Comparison of ENCODE assay signal across 15 mouse cellular contexts in the genomic region with DNA sequence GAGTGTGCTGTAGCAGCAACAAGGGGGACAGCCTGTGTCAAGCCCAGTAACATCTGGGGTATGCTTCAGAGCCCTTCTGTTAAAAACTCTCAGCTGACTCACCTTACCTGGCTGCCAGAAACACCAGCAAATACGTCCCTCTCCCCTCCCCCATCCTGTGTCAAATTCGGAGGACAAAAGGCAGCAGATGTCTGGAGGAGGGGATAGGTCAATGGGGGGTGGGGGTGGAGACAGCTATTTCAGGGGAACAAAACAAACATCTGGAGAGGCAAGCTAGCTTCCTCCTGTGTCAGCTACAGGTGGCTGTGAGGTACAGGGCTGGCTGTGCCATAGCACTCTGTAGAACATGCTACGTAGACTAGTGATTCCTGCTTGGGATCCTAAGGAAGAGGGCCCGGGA. TPM values are rescaled to one million over a fixed set of nuclear protein-coding genes. Genes with fewer than 3 reads are reported as not detected.
DNase-seq lines count a peak whose midpoint lies in the region; ATAC-seq lines count a peak whose summit lies in the region.
"Had no signal": no experiment of that assay in that cellular context is flagged by ENCODE, and none has a peak within 500 bp of the region (broad histone marks: within the 10 kb centered on the region; RNA-seq: fewer than 3 reads in every experiment).

No protein-coding gene starts in this region.

- whole genome bisulfite sequencing in midbrain, embryonic 10.5 days = 23% methylated on average over 4 of the region's 4 CpGs
- WGBS in midbrain, embryonic 15.5 days = 21% methylated on average over 4 of the region's 4 CpGs
- 22% methylated on average over 4 of the region's 4 CpGs for WGBS in hindbrain, embryonic 14.5 days

- peaks cover 87% of the 10 kb centered on the region for H3K4me1 ChIP-seq in midbrain, embryonic 10.5 days
- H3K4me1 ChIP-seq in midbrain, embryonic 15.5 days = peaks cover 33% of the 10 kb centered on the region
- H3K4me1 ChIP-seq in hindbrain, embryonic 14.5 days (replicated peaks; ENCODE audit: control insufficient read depth, insufficient read depth, low read length) = peaks cover 51% of the 10 kb centered on the region

- no peak overlapping the region for H3K9ac ChIP-seq in midbrain, embryonic 15.5 days
- H3K9ac ChIP-seq in hindbrain, embryonic 14.5 days = no peak overlapping the region
- H3K9ac ChIP-seq: embryonic facial prominence, embryonic 13.5 days; forebrain, embryonic 12.5 days; hindbrain, embryonic 15.5 days; liver, embryonic 14.5 days had no signal

- H3K27ac ChIP-seq in midbrain, embryonic 10.5 days (replicated peaks) = peak overlapping the region; percentile 73
- H3K27ac ChIP-seq in midbrain, embryonic 15.5 days = no peak overlapping the region
- no peak overlapping the region for H3K27ac ChIP-seq in hindbrain, embryonic 14.5 days
- H3K27ac ChIP-seq: forebrain, embryonic 12.5 days; limb, embryonic 12.5 days; liver, embryonic 14.5 days had no signal

- H3K4me2 ChIP-seq in midbrain, embryonic 15.5 days = no peak overlapping the region
- H3K4me2 ChIP-seq in hindbrain, embryonic 14.5 days (replicated peaks) = no peak overlapping the region
- H3K4me2 ChIP-seq: embryonic facial prominence, embryonic 13.5 days; forebrain, embryonic 12.5 days; hindbrain, embryonic 15.5 days; limb, embryonic 12.5 days had no signal

- H3K9me3 ChIP-seq in midbrain, embryonic 10.5 days (replicated peaks) = no peaks in the 10 kb centered on the region
- H3K9me3 ChIP-seq in midbrain, embryonic 15.5 days = no peaks in the 10 kb centered on the region
- no peaks in the 10 kb centered on the region for H3K9me3 ChIP-seq in hindbrain, embryonic 14.5 days (ENCODE audit: control insufficient read depth, low read length)
- H3K9me3 ChIP-seq: embryonic facial prominence, embryonic 13.5 days; forebrain, embryonic 12.5 days; hindbrain, embryonic 15.5 days; limb, embryonic 12.5 days had no signal

- ATAC-seq in midbrain, embryonic 15.5 days (replicated peaks) = no peak
- ATAC-seq in hindbrain, embryonic 14.5 days (ENCODE audit: low FRiP score) = 0 out of 2 replicates have a peak, but pooled peaks have one; percentile 19
- ATAC-seq: Patski had no signal

- H3K4me3 ChIP-seq in midbrain, embryonic 10.5 days = no peak overlapping the region
- H3K4me3 ChIP-seq in midbrain, embryonic 15.5 days = no peak overlapping the region
- H3K4me3 ChIP-seq in hindbrain, embryonic 14.5 days (replicated peaks; ENCODE audit: low read length) = no peak overlapping the region
- H3K4me3 ChIP-seq: embryonic facial prominence, embryonic 13.5 days; forebrain, embryonic 12.5 days; hindbrain, embryonic 15.5 days; limb, embryonic 12.5 days had no signal

- no peaks in the 10 kb centered on the region for H3K27me3 ChIP-seq in midbrain, embryonic 10.5 days (ENCODE audit: low read depth, poor library complexity, severe bottlenecking)
- no peaks in the 10 kb centered on the region for H3K27me3 ChIP-seq in midbrain, embryonic 15.5 days (replicated peaks)
- H3K27me3 ChIP-seq in hindbrain, embryonic 14.5 days (ENCODE audit: control insufficient read depth, insufficient read depth, low read length) = no peaks in the 10 kb centered on the region
- H3K27me3 ChIP-seq: embryonic facial prominence, embryonic 13.5 days; hindbrain, embryonic 15.5 days; limb, embryonic 12.5 days; Patski had no signal

- no peak for DNase-seq in midbrain, embryonic 10.5 days (ENCODE audit: low spot score)
- DNase-seq in ES-CJ7 (ENCODE audit: low read depth, low spot score) (peak; percentile 81), MN1 (ENCODE audit: low spot score) (no peak)
- no peak for DNase-seq in hindbrain, embryonic 14.5 days (ENCODE audit: low spot score)
- peak; percentile 67 for DNase-seq in thymus, postnatal 14 days
- no peak for DNase-seq in layer of hippocampus, adult 18-20 months (ENCODE audit: low spot score in 2 of 2)
- DNase-seq in left cerebral cortex, adult 11 months (ENCODE audit: low spot score) = no peak
- DNase-seq: lung, postnatal 10 days had no signal

- peaks cover 4% of the 10 kb centered on the region; the same call in 1 of the 2 replicates for H3K36me3 ChIP-seq in midbrain, embryonic 10.5 days
- no peaks in the 10 kb centered on the region for H3K36me3 ChIP-seq in midbrain, embryonic 15.5 days (replicated peaks)
- H3K36me3 ChIP-seq in hindbrain, embryonic 14.5 days (replicated peaks; ENCODE audit: control insufficient read depth, insufficient read depth) = no peaks in the 10 kb centered on the region
- H3K36me3 ChIP-seq: embryonic facial prominence, embryonic 13.5 days; forebrain, embryonic 12.5 days; hindbrain, embryonic 15.5 days; limb, embryonic 12.5 days had no signal

RNA-seq across cellular contexts. Expression of a gene that starts 49.0 kb away (rescaled TPM):
- polyA plus RNA-seq in midbrain, embryonic 10.5 days (2016; fragmentation: Nextera tagmentation; extraction: Ambion mirVana) = 11.4 and 13.3 TPM in 2 replicates
- polyA plus RNA-seq in midbrain, embryonic 15.5 days (2015; fragmentation: Nextera tagmentation; extraction: Ambion mirVana) = 13.9 and 15.7 TPM in 2 replicates
- polyA plus RNA-seq in hindbrain, embryonic 14.5 days (2014; fragmentation: Nextera tagmentation; extraction: Ambion mirVana) = 15.0 and 16.0 TPM in 2 replicates
- total RNA-seq in layer of hippocampus, adult 18-20 months (2021) = 1 to 10 TPM; 7.8 to 9.2 TPM

Comparison
In these comparisons a context has a peak if more than half of its experiments do, and no peak if none do; other contexts are left out.
1. DNase-seq: peak in ES-CJ7 (single experiment) and thymus, postnatal 14 days (single experiment); none in midbrain, embryonic 10.5 days (single experiment), hindbrain, embryonic 14.5 days (single experiment), MN1 (single experiment), layer of hippocampus, adult 18-20 months (0 of 2) and left cerebral cortex, adult 11 months (single experiment).